13 mouse cellular contexts compared by ENCODE assay signal in the genomic region with DNA sequence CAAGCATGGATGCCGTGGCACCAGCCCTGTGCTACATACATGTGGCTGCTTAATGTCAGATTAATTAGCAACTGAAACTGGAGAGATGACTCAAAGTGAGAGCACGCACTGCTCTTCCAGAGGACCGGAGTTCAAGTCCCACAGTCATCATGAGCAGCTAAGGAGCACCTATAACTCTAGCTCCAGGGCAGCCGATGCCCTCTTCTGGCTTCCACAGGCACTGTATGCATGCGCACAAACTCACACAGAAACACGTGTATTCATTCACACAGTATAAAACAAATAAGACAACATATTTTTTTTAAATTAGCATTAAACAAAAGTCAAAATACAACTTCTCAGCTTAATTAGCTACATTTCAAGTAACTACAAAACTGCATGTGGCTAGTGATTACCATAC.
A peak's percentile ranks its signal among the peaks of the same experiment; 100 is the strongest.
DNase-seq lines count a peak whose midpoint lies in the region; ATAC-seq and TF ChIP-seq lines count a peak whose summit lies in the region.
"Had no signal": no experiment of that assay in that cellular context is flagged by ENCODE, and none has a peak within 500 bp of the region (broad histone marks: within the 10 kb centered on the region; RNA-seq: fewer than 3 reads in every experiment).

No protein-coding gene starts in this region.

- H3K36me3 ChIP-seq in hindbrain, embryonic 10.5 days, result no peaks in the 10 kb centered on the region
- H3K36me3 ChIP-seq in hindbrain, embryonic 16.5 days (ENCODE audit: control insufficient read depth, insufficient read depth, low read length), result no peaks in the 10 kb centered on the region
- H3K36me3 ChIP-seq in CH12.LX (replicated peaks in 1 of 2; ENCODE audit: control insufficient read depth in 1 of 2, insufficient read depth in 1 of 2, low read length in 1 of 2), result no peaks in the 10 kb centered on the region

- no peaks in the 10 kb centered on the region for H3K9me3 ChIP-seq in hindbrain, embryonic 10.5 days
- H3K9me3 ChIP-seq in hindbrain, embryonic 16.5 days (ENCODE audit: control insufficient read depth, low read length), result no peaks in the 10 kb centered on the region
- H3K9me3 ChIP-seq in CH12.LX (replicated peaks; ENCODE audit: low read length), result no peaks in the 10 kb centered on the region

- peak; percentile 25; the same call in 1 of the 2 replicates for TF ChIP-seq CTCF in lung, adult 2 months (IDR thresholded peaks at IDR 0.05; ENCODE audit: insufficient read depth, low read length)
- peak in 1 of 2 experiments; percentile 54; a peak in 2 of 4 replicates for TF ChIP-seq CTCF in CH12.LX (conservative IDR thresholded peaks at IDR 0.05 in 1 of 2, IDR thresholded peaks at IDR 0.05 in 1 of 2; ENCODE audit: low read depth in 2 of 2, low read length in 2 of 2)
- TF ChIP-seq CTCF in brain, embryonic 14.5 days (IDR thresholded peaks at IDR 0.05; ENCODE audit: borderline replicate concordance, extremely low read depth, insufficient read depth, insufficient read length), result peak; percentile 28; the same call in 1 of the 2 replicates

- no peak for DNase-seq in hindbrain, embryonic 10.5 days (ENCODE audit: low spot score)
- no peak for DNase-seq in lung, adult 2 months
- DNase-seq in lung, postnatal 36 days, result no peak
- no peak for DNase-seq in CH12.LX (ENCODE audit: extremely low read depth)
- DNase-seq in brain, embryonic 14.5 days (ENCODE audit: low read depth), result no peak
- DNase-seq in layer of hippocampus, postnatal 10 days (ENCODE audit: low spot score in 2 of 2), result no peak
- DNase-seq in layer of hippocampus, adult 9-11 months, result no peak
- DNase-seq: adrenal gland, postnatal 36 days; cerebellum, adult 11 months; spleen, adult 18-20 months had no signal

- no peak for TF ChIP-seq POLR2A in lung, adult 2 months (IDR thresholded peaks at IDR 0.05; ENCODE audit: borderline replicate concordance, extremely low read depth, low read depth, low read length)
- TF ChIP-seq POLR2A in CH12.LX (IDR thresholded peaks at IDR 0.05; ENCODE audit: low read depth, low read length), result no peak
- TF ChIP-seq POLR2A in brain, embryonic 14.5 days (IDR thresholded peaks at IDR 0.05; ENCODE audit: borderline replicate concordance, extremely low read depth, insufficient read depth, insufficient read length, poor library complexity, severe bottlenecking), result no peak

- no peak overlapping the region for H3K9ac ChIP-seq in hindbrain, embryonic 16.5 days (ENCODE audit: low read depth, low read length)
- H3K9ac ChIP-seq in CH12.LX (ENCODE audit: insufficient read depth, low read depth), result no peak overlapping the region

- peak; percentile 31 for TF ChIP-seq RAD21 in CH12.LX (IDR thresholded peaks at IDR 0.05; ENCODE audit: low read depth, low read length)

- H3K4me1 ChIP-seq in hindbrain, embryonic 10.5 days (replicated peaks), result peaks cover 13% of the 10 kb centered on the region
- H3K4me1 ChIP-seq in hindbrain, embryonic 16.5 days (ENCODE audit: control insufficient read depth, insufficient read depth, low read depth, low read length), result no peaks in the 10 kb centered on the region
- H3K4me1 ChIP-seq in lung, adult 2 months (ENCODE audit: control insufficient read depth, insufficient read depth, low read length), result 0 out of 2 replicates have a peak, but pooled peaks cover 3% of the 10 kb centered on the region
- no peaks in the 10 kb centered on the region for H3K4me1 ChIP-seq in CH12.LX (ENCODE audit: control insufficient read depth in 1 of 2, insufficient read depth in 2 of 2)

- peak overlapping the region; percentile 16; the same call in 1 of the 2 replicates for H3K27ac ChIP-seq in hindbrain, embryonic 10.5 days
- H3K27ac ChIP-seq in hindbrain, embryonic 16.5 days (ENCODE audit: low read depth, low read length), result no peak overlapping the region
- H3K27ac ChIP-seq in CH12.LX (ENCODE audit: insufficient read depth, low read depth), result no peak overlapping the region
- H3K27ac ChIP-seq: macrophage had no signal

- H3K4me2 ChIP-seq in hindbrain, embryonic 16.5 days (ENCODE audit: low read length), result no peak overlapping the region
- no peak overlapping the region for H3K4me2 ChIP-seq in CH12.LX (ENCODE audit: insufficient read depth, low read depth, poor library complexity, severe bottlenecking)

- dilution Hi-C loops in CH12.LX (cut with MboI; ENCODE audit: extremely low pct_ligation_motif_present, extremely low pct_unique_long_range_greater_than_20kb, low sequenced_read_pairs), result no loop called here

- H3K4me3 ChIP-seq in hindbrain, embryonic 10.5 days, result no peak overlapping the region
- H3K4me3 ChIP-seq in hindbrain, embryonic 16.5 days (ENCODE audit: low read length), result no peak overlapping the region
- no peak overlapping the region for H3K4me3 ChIP-seq in lung, adult 2 months (replicated peaks; ENCODE audit: extremely low read depth, low read depth, low read length)
- H3K4me3 ChIP-seq in CH12.LX (replicated peaks in 1 of 3; ENCODE audit: low read depth in 2 of 3, low read length in 2 of 3, poor library complexity in 1 of 3), result no peak overlapping the region
- H3K4me3 ChIP-seq: erythroblast, embryonic 14.5 days had no signal

- no peak for TF ChIP-seq EP300 in CH12.LX (IDR thresholded peaks at IDR 0.05; ENCODE audit: low read length)

- ATAC-seq in hindbrain, embryonic 16.5 days, result no peak; the same call in 1 of the 2 replicates

- in situ Hi-C loops in CH12.LX (cut with MboI; ENCODE audit: low pct_ligation_motif_present, low pct_unique_long_range_greater_than_20kb, low sequenced_read_pairs), result loop anchor here (25.0 kb wide), 1 partner anchor 98 kb away; no protein-coding TSS in a partner anchor

- WGBS in hindbrain, embryonic 10.5 days, result 88% methylated on average over 6 of the region's 6 CpGs
- 94% methylated on average over 6 of the region's 6 CpGs for WGBS in hindbrain, embryonic 16.5 days
- WGBS in lung, adult 2 months, result 92% methylated on average over 6 of the region's 6 CpGs

- no peaks in the 10 kb centered on the region for H3K27me3 ChIP-seq in hindbrain, embryonic 10.5 days (ENCODE audit: insufficient read depth, poor library complexity, severe bottlenecking)
- H3K27me3 ChIP-seq in hindbrain, embryonic 16.5 days (replicated peaks; ENCODE audit: control insufficient read depth, insufficient read depth, low read length), result no peaks in the 10 kb centered on the region
- H3K27me3 ChIP-seq in CH12.LX (replicated peaks), result no peaks in the 10 kb centered on the region

- no peaks in the 10 kb centered on the region for H3K79me2 ChIP-seq in CH12.LX (replicated peaks; ENCODE audit: control insufficient read depth, extremely low read depth, insufficient read depth, poor library complexity, severe bottlenecking)

TF ChIP-seq in CH12.LX, 34 proteins besides CTCF, POLR2A, EP300 and RAD21:
- TF ChIP-seq USF1 (IDR thresholded peaks at IDR 0.05; ENCODE audit: low read depth, low read length) (no peak), SMC3 (IDR thresholded peaks at IDR 0.05; ENCODE audit: low read depth, low read length) (peak; percentile 49)
